Mouse (Mus musculus) kidney, embryonic 16.5 days (tissue): ENCODE results near the gene Man1a2. TPM values are rescaled to one million over a fixed set of nuclear protein-coding genes. Genes with fewer than 3 reads are reported as not detected.

Experiments
- ATAC-seq: fragments of 200-750 bp; cut with Nextera tagmentation; 2 replicates; pipeline ENCODE4 v1.8.0; 2017; ENCODE audit warnings: moderate TSS enrichment; ENCODE audit not compliant: low FRiP score, low TSS enrichment
- H3K27ac ChIP-seq: fragments of 300-500 bp; sonication (generic); 2 replicates; pipeline ENCODE4 v1.5.1; 2014; ENCODE audit warnings: low read length
- H3K27me3 ChIP-seq: fragments of 300-500 bp; sonication (generic); 2 replicates; pipeline ENCODE4 v1.6.1; 2014; ENCODE audit warnings: low read length, control low read depth, mixed read lengths; ENCODE audit not compliant: insufficient read depth
- H3K36me3 ChIP-seq: fragments of 300-500 bp; sonication (generic); 2 replicates; pipeline ENCODE4 v1.6.1; 2014; ENCODE audit warnings: low read length, control low read depth, mixed read lengths; ENCODE audit not compliant: insufficient read depth
- H3K4me1 ChIP-seq: fragments of 300-500 bp; sonication (generic); 2 replicates; pipeline ENCODE4 v1.6.1; 2014; ENCODE audit warnings: low read length, control low read depth, mixed read lengths; ENCODE audit not compliant: insufficient read depth
- H3K4me2 ChIP-seq: fragments of 300-500 bp; sonication (generic); replicated peaks from 2 replicates; pipeline ENCODE4 v1.6.1; 2014; ENCODE audit warnings: low read depth, low read length
- H3K4me3 ChIP-seq: fragments of 300-500 bp; sonication (generic); 2 replicates; pipeline ENCODE4 v1.5.1; 2014; ENCODE audit warnings: mild to moderate bottlenecking, low read length
- H3K9ac ChIP-seq: fragments of 300-500 bp; sonication (generic); replicated peaks from 2 replicates; pipeline ENCODE4 v1.6.1; 2014; ENCODE audit warnings: low read length
- H3K9me3 ChIP-seq: fragments of 300-500 bp; sonication (generic); 2 replicates; pipeline ENCODE4 v1.6.1; 2016; ENCODE audit warnings: low read length, control low read depth
- WGBS: fragments of 180-500 bp; shearing (Covaris S2); extraction: QIAGEN DNeasy Blood & Tissue Kit; methylation state at CpG from one replicate; pipeline ENCODE4 v1.1.7; 2014; 5-methylcytosine and 5-hydroxymethylcytosine counted together
- polyA plus RNA-seq: library from polyadenylated mRNA; unstranded; fragments of >200 nt; fragmentation: Nextera tagmentation; extraction: Ambion mirVana; gene quantifications from 2 replicates; pipeline ENCODE4 v1.2.1, GENCODE M21; 2015

Gene Man1a2
- polyA plus RNA-seq, 1 experiment from 2014 or later, result 43.7 TPM

DNA sequence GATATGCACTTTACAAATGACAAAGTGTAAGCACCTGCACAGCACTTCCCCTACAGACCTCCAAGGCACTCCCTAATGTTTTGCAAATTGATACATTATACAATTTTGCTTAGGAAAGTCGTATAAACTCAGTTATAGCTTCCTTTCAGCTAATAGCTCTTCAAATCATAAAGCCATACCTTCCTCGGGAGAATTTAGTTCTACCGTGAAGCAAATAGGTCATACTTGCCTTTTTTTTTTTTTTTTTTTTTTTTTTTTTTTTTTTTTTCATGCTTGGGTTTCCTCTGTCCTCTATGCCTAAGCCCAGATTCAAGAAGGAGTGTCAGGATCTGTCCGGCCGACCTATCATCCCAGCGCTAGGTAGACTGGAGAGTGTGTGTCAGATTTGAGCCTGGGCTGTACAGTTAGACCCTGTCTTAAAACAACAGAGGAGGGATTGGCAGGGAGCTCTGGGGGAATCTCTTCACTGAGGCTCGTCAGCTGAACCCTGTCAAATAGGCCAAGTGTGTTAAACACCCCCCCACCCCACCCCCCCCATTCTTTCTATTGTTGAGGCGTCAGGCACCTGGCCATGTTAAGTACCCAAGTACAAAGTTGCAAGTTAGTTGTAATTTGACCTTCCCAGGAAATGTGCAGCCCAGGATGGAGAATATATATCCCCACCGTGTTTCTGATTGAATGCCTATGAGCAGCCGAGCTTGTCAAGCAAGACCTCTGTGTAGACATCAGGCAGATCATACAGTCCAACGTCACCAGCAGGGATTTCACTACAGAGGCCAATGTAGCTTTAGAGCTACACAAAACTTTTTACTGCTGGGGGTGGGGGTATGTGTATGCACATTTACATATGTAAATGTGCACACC lies 28.1 kb upstream of the Man1a2 start:
- H3K4me2 ChIP-seq, result no peak overlapping the region
- H3K27ac ChIP-seq, result no peak overlapping the region
- H3K9me3 ChIP-seq, result no peaks in the 10 kb centered on the region
- H3K27me3 ChIP-seq, result no peaks in the 10 kb centered on the region
- H3K4me3 ChIP-seq, result no peak overlapping the region
- ATAC-seq, result peak; percentile 52
- no peaks in the 10 kb centered on the region for H3K36me3 ChIP-seq
- no peak overlapping the region for H3K9ac ChIP-seq
- 46% methylated on average over 11 of the region's 11 CpGs for WGBS
- H3K4me1 ChIP-seq, result peaks cover 12% of the 10 kb centered on the region; the same call in 1 of the 2 replicates

DNA sequence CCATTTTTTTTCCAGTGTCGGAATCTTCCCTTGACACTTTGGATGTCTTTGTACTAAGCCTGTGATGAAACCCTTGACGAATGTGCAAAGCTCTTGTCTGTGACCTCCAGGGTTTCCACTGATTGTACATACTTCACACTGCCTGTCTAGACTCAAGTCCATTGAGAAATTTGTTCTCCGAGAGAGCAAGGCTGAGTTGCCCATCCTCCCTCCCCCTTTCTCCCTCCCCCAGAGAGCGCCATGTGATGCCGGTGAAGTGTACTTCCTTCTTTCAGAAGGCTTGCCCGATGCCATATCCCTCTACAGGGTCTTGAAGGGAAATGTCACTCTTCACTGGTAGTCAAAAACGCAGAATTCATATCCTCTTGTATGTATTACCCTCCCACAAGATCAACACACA lies 26.8 kb upstream of the Man1a2 start:
- H3K4me2 ChIP-seq, result no peak overlapping the region
- no peak overlapping the region for H3K9ac ChIP-seq
- H3K4me1 ChIP-seq, result peaks cover 12% of the 10 kb centered on the region; the same call in 1 of the 2 replicates
- 68% methylated on average over 7 of the region's 7 CpGs for WGBS
- no peak overlapping the region for H3K4me3 ChIP-seq
- H3K27ac ChIP-seq, result no peak overlapping the region
- no peak for ATAC-seq
- H3K36me3 ChIP-seq, result no peaks in the 10 kb centered on the region
- no peaks in the 10 kb centered on the region for H3K9me3 ChIP-seq
- no peaks in the 10 kb centered on the region for H3K27me3 ChIP-seq

DNA sequence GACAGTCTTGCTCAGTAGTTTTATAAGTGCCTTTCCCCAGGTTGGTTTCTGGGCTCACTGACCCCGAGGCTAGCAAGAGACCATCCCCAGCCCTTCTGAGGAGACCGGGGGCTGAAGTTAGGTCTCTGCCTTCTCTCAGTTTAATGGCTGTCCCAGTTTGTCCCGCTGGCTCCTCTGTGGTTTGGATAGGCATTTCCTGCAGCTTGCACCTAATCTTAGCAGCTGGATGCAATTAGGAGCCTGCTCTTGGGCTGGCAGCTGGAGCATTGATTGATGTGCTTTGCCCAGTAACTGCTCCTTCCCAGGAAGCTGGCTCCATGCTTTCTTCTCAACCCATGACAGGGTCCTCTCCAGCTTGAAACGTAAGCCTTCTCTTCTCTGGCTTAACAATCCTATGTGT lies 26.2 kb upstream of the Man1a2 start:
- ATAC-seq, result no peak
- Histone ChIP-seq H3K4me3 (no peak overlapping the region), H3K27me3 (no peaks in the 10 kb centered on the region), H3K4me1 (peaks cover 12% of the 10 kb centered on the region; the same call in 1 of the 2 replicates), H3K27ac (no peak overlapping the region), H3K36me3 (no peaks in the 10 kb centered on the region), H3K9ac (no peak overlapping the region), H3K4me2 (no peak overlapping the region), H3K9me3 (no peaks in the 10 kb centered on the region)
- WGBS, result 10% methylated on average over 4 of the region's 4 CpGs

DNA sequence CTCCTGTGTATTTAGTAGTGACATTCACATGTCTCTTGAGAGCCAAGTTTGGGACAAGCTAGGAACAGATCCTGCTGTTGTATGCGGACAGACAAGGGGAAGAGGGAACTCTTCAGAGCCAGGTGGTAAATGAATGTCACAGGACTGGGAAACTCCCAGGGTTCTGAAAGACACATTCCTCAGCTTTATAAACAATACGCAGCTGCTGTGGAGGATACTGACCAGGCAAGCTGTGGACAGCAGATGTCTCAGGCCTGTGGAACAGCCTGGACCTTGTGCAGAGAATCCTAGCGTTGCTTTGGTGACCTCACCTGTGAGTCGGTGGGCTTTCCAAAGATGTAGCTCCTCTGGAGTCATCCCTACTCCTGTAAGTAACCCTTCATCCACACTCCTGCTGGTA lies 21.8 kb upstream of the Man1a2 start:
- Histone ChIP-seq H3K9me3 (no peaks in the 10 kb centered on the region), H3K4me3 (no peak overlapping the region), H3K27ac (peak overlapping the region; percentile 13; the same call in 1 of the 2 replicates), H3K27me3 (no peaks in the 10 kb centered on the region), H3K36me3 (no peaks in the 10 kb centered on the region), H3K9ac (no peak overlapping the region), H3K4me2 (no peak overlapping the region), H3K4me1 (peaks cover 39% of the 10 kb centered on the region)
- ATAC-seq, result peak; percentile 47; the same call in 1 of the 2 replicates
- WGBS, result 68% methylated on average over 4 of the region's 4 CpGs

DNA sequence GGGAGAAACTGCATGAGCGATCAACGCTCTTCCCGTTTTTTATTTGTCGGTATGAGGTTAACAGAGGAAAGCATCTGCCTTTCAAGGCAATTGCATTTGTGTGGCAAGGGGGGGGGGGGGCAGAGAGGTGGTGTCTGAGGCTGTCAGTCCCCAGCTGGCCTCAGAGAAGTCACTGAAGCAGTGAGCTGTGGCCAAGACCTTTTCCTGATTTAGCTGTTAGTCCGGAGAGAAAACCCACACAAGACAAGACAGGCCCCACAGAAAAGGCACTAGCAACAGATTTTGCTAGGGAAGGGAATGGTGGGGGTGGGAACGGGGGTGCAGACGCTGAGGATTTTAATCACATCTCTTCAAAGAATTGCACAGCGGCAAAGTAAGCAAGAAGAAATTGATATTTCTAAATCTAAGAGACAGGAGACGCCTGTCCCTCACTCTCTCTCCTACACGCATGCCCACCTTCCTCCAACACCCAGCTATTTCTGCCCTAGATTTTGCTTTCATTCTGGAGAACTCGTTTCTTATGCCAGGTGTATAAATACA lies 19.9 kb upstream of the Man1a2 start:
- H3K27me3 ChIP-seq, result no peaks in the 10 kb centered on the region
- H3K4me1 ChIP-seq, result peaks cover 33% of the 10 kb centered on the region
- H3K27ac ChIP-seq, result peak overlapping the region; percentile 72
- 32% methylated on average over 11 of the region's 11 CpGs for WGBS
- peak; percentile 60; the same call in 1 of the 2 replicates for ATAC-seq
- no peak overlapping the region for H3K4me3 ChIP-seq
- H3K9me3 ChIP-seq, result no peaks in the 10 kb centered on the region
- H3K36me3 ChIP-seq, result no peaks in the 10 kb centered on the region
- H3K9ac ChIP-seq, result 0 out of 2 replicates have a peak overlapping the region, but pooled peaks have one; percentile 11
- H3K4me2 ChIP-seq, result peak overlapping the region; percentile 27

DNA sequence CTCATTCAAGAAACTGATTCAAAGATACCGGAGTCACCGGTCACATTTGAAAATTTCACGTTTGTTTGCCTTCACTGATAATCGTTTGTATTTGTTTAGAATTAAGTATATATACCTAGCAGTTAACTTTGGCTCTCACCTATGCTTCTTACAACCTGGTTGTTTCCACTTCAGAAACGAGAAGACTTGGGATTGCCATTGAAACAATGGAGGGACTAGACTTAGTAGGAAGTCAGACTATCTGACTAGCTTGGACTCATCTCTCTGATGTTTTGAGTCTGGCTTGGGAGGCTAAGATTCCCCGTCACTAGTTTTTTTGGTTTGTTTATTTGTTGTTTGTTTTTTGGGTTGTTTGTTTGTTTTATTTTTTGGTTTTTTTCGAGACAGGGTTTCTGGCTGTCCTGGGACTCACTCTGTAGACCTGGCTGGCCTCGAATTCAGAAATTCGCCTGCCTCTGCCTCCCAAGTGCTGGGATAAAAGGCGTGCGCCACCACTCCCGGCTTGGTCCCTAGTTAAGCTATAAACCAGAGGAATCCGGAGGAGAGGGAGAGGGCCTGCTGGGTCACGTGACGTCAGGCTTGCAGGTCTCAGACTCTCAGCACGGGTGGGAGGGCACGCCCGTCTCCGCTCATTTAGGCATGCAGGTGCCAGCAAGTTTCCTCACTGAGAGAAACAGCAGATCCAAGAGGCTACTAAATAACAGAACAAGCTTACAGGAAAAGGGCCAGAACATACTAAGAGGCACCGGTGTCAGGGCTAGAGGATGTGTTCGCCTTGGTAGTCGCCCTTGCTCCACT lies 18.7 kb upstream of the Man1a2 start:
- no peak overlapping the region for H3K4me3 ChIP-seq
- H3K4me2 ChIP-seq, result 0 out of 2 replicates have a peak overlapping the region, but pooled peaks have one; percentile 27
- no peaks in the 10 kb centered on the region for H3K9me3 ChIP-seq
- no peaks in the 10 kb centered on the region for H3K27me3 ChIP-seq
- no peak overlapping the region for H3K9ac ChIP-seq
- H3K27ac ChIP-seq, result peak overlapping the region; percentile 31
- peaks cover 33% of the 10 kb centered on the region for H3K4me1 ChIP-seq
- H3K36me3 ChIP-seq, result no peaks in the 10 kb centered on the region
- WGBS, result 51% methylated on average over 22 of the region's 22 CpGs
- ATAC-seq, result peak; percentile 72

DNA sequence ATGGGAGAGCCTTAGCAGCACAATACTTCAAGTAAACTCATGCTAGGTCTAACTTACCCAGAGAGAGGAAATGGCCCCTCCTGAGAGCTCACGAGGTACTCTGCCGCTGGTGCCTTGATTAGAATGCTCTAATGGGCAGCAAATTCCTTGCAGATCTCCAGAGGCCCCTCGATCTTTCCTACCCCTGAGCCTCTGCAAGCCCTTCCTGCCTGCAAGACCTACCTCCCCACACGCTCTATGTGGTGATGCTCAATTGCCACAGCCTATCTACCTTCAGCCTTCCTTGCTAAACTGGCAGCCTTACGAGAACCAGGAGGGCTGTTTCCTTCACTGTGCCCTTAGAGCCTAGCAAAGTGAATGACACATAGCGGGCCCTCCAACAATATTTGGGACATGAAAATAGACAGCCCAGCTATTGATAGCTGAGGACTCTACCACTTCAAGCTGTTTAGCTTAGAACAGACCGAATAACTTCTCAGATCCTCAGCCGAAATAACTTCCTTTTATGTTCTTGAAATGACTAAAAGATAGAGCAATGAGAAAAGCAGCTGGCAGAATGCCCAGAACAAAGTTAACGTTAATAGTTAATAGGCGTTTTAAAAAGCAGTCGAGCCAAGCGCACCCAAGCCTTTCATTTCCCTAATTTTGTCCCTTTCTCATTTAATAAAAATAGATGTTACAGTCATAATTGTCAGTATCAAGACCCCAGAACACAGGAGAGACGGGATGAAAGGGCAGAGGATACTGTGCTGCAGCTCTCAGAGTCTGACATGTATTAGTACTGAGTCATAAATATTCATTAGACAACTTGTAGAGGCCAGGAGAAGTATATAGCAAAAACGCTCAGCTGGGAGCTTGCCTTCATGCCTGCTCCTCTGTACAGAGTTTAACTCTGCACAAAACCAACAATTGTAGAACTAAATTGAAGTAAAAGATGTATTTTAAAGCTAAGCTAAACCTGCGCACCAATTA lies 17.9 kb upstream of the Man1a2 start:
- Histone ChIP-seq H3K4me2 (peak overlapping the region; percentile 11; the same call in 1 of the 2 replicates), H3K36me3 (no peaks in the 10 kb centered on the region), H3K4me3 (no peak overlapping the region), H3K27ac (peak overlapping the region; percentile 43), H3K9ac (no peak overlapping the region), H3K27me3 (no peaks in the 10 kb centered on the region), H3K9me3 (no peaks in the 10 kb centered on the region), H3K4me1 (peaks cover 33% of the 10 kb centered on the region)
- no peak for ATAC-seq
- 37% methylated on average over 15 of the region's 15 CpGs for WGBS

DNA sequence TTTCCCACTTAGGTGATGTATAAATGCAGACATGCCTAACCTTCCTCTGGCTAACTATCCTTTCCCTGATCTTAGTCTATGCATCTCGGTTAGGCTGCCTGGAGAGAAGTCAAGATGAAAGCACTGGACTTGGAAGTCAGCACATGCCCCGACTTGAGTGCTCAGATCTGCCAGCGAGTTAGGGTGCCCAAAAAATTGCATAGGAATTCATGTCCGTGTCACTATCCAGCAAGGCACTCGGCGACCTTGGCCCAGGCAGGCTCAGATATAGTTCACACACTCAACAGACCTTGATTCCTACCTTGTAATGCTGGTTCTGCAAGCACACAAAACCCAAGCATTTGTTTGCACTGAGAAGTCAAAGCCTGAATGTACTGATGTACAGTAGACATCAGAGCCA lies 3.4 kb upstream of the Man1a2 start:
- Histone ChIP-seq H3K4me1 (peaks cover 11% of the 10 kb centered on the region; the same call in 1 of the 2 replicates), H3K9ac (no peak overlapping the region), H3K9me3 (no peaks in the 10 kb centered on the region), H3K27ac (no peak overlapping the region), H3K36me3 (no peaks in the 10 kb centered on the region), H3K27me3 (no peaks in the 10 kb centered on the region), H3K4me3 (no peak overlapping the region), H3K4me2 (no peak overlapping the region)
- 87% methylated on average over 6 of the region's 6 CpGs for WGBS
- no peak for ATAC-seq

DNA sequence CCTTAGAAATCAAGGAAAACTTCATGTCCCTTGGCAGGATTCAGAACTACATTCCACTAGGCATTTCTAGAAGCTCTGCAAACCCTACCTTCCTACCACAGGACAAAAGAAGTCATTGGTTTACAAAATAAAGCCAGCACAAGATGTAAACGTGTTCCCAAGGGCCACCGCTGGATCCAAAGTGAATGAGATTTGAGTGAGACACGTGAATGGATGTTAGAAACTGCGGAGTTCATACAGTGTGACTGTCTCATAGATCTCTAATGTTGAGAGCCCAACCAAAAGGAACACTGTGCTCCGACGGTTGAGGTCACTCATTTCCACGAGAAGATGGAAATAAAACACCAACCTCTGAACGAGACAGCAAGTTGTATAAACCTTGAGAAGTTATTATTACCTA lies 1.5 kb upstream of the Man1a2 start:
- Histone ChIP-seq H3K4me2 (peak overlapping the region; percentile 87; the same call in 1 of the 2 replicates), H3K9me3 (no peaks in the 10 kb centered on the region), H3K4me3 (no peak overlapping the region), H3K27ac (no peak overlapping the region), H3K9ac (no peak overlapping the region), H3K4me1 (peaks cover 19% of the 10 kb centered on the region), H3K36me3 (no peaks in the 10 kb centered on the region), H3K27me3 (no peaks in the 10 kb centered on the region)
- no peak for ATAC-seq
- WGBS, result 86% methylated on average over 8 of the region's 8 CpGs
